Mouse (Mus musculus): ENCODE data around the gene Mmp19.

- no peak for TF ChIP-seq CTCF (IDR thresholded peaks at IDR 0.05; ENCODE audit: low read depth, low read length)
- TF ChIP-seq POLR2A (IDR thresholded peaks at IDR 0.05; ENCODE audit: insufficient read depth, low read length), result no peak
- TF ChIP-seq EP300 (IDR thresholded peaks at IDR 0.05; ENCODE audit: insufficient read depth, low read depth, low read length), result no peak
These were observed 16.3 kb downstream of the Mmp19 start for GRCm38 (mm10) chr10:128807018-128807417.

Data from ES-Bruce4 (cell line).